Mouse (Mus musculus): ENCODE measurements around the gene Cep78.

DNA sequence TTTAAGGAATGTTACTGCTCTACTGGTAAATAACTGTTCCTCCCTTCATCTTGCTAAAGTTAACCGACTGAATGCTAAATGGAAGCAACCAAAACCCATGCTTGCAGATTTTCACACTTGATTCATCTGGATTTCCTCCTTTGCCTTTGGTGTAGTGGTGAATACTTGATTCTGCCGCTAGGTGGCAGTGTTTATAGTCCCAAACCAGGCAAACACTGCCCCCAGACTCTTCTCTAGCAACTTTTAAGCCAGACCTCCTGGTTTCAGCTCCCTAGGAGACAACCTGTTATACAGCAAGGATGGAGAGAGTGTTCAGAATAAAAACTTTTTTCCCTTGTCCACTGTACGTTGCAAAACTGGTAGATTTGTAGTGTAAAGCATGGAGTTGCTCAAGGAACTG lies 13.4 kb upstream of the Cep78 start:
- TF ChIP-seq CHD2 (IDR thresholded peaks at IDR 0.05; ENCODE audit: low read depth, low read length) (no peak), ZC3H11A (IDR thresholded peaks at IDR 0.05; ENCODE audit: borderline replicate concordance, low read depth, low read length) (no peak), MAFK (IDR thresholded peaks at IDR 0.05; ENCODE audit: insufficient read depth, low read depth, low read length) (no peak), HCFC1 (IDR thresholded peaks at IDR 0.05; ENCODE audit: borderline replicate concordance, insufficient read depth, low read length) (no peak), ZNF384 (IDR thresholded peaks at IDR 0.05; ENCODE audit: low read depth, low read length) (no peak)
